Mouse (Mus musculus): ENCODE measurements around the gene Rasgef1b. TPM values are rescaled to one million over a fixed set of nuclear protein-coding genes. Genes with fewer than 3 reads are reported as not detected.
A peak's percentile ranks its signal among the peaks of the same experiment; 100 is the strongest.

Gene Rasgef1b
- polyA plus RNA-seq, 1 experiment from 2014 or later: 6.3 TPM

DNA sequence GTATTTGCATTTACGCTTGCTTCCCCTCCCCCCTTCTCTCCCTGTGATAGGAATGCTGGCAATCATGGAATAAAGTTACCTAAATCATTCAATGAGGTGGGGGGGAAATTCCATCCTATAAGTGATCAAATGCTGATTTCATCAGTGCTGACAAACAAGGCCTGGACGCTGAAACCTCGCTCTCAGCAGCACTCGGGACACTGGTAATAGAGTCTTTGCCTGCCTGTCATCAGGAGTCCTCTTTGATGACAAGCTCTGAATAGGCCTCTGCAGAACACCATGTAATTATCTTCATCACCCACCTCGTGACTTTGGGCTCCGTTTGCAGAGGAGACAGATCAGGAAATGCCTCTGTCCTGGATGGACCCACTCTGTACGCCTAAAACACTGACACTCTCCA is 326.6 kb downstream of the Rasgef1b start:
- peaks cover 58% of the 10 kb centered on the region for H3K4me1 ChIP-seq
- H3K9ac ChIP-seq: no peak overlapping the region
- H3K27ac ChIP-seq: no peak overlapping the region
- 37% methylated on average over 7 of the region's 7 CpGs for WGBS (ENCODE audit: insufficient replicate concordance)
- no peaks in the 10 kb centered on the region for H3K36me3 ChIP-seq
- H3K4me2 ChIP-seq: no peak overlapping the region
- ATAC-seq: no peak
- no peak overlapping the region for H3K4me3 ChIP-seq
- no peaks in the 10 kb centered on the region for H3K9me3 ChIP-seq (replicated peaks)
- no peaks in the 10 kb centered on the region for H3K27me3 ChIP-seq (replicated peaks)

DNA sequence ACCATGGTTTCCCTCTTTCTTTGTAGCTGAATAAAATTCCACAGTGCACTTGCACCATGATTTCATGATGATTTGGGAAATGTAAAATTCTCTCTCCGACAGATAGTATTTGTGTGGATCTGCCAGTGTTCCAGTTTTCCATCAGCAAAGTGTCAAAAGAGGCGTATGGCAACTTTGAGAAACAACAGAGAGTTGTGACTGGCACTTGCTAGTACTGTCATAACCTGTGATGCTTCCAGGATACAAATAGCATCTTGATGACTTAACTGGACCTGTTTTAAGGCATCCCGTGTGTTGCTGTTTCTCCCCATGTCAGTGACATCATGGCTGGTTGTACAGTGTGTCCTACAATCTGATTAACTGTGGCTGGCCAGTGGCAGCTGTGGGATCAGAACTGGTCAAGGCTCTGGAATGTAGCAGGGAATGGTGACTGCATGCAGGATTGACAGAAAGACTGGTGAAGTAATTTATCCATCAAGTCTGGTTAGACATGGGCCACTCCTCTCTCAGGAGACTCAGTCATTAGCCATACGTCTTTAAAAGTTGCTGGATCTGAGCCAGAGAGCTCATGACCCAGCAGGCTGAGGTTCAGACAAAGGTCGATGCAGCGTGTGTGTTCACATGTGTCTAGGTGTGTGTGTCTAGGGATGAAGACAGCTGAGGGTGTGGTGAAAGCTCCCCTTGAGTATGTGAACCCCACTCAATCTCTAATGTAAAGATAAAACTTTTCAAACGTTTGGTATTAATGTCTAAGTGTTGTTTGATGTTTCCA is 328.8 kb downstream of the Rasgef1b start:
- no peak for ATAC-seq

DNA sequence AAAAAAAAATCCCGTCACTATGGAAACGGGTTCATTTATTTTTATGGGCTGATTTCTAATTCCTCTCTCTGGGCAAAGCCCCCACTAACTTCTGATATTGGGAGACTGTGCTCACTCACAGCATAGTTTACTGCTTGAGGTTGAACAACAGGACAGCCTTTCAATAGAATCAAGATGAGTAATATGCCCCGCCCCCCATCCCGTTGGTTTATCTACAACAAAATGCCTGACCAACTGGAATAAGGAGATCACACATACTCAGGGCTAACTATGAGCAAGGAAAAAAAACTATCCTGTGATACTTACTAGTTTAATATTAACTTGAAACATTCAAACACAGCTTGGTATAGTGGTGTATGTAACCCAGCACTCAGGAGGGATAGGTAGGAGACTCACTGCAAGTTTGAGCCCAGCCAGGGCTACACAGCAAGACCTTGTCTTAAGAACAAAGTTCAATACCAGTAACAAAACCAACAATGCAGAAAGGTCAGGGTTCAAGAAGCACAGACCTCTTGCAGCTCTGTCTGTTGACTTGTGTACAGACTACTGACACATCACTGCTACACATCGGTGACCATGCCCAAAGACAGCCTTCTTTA is 330.3 kb downstream of the Rasgef1b start:
- Histone ChIP-seq H3K27me3 (replicated peaks) (no peaks in the 10 kb centered on the region), H3K9me3 (replicated peaks) (no peaks in the 10 kb centered on the region), H3K4me1 (peaks cover 38% of the 10 kb centered on the region), H3K36me3 (no peaks in the 10 kb centered on the region), H3K27ac (no peak overlapping the region), H3K9ac (no peak overlapping the region), H3K4me2 (no peak overlapping the region), H3K4me3 (no peak overlapping the region)
- peak; percentile 26; the same call in 1 of the 2 replicates for ATAC-seq
- 75% methylated on average over 5 of the region's 5 CpGs for WGBS (ENCODE audit: insufficient replicate concordance)

More for the DNA sequence above, 328.8 kb downstream of the Rasgef1b start:
- 62% methylated on average over 7 of the region's 7 CpGs for WGBS (ENCODE audit: insufficient replicate concordance)
- no peak overlapping the region for H3K4me2 ChIP-seq
- no peak overlapping the region for H3K9ac ChIP-seq
- H3K27me3 ChIP-seq (replicated peaks): no peaks in the 10 kb centered on the region
- no peaks in the 10 kb centered on the region for H3K9me3 ChIP-seq (replicated peaks)
- peaks cover 51% of the 10 kb centered on the region for H3K4me1 ChIP-seq
- no peaks in the 10 kb centered on the region for H3K36me3 ChIP-seq
- no peak overlapping the region for H3K4me3 ChIP-seq
- no peak overlapping the region for H3K27ac ChIP-seq

DNA sequence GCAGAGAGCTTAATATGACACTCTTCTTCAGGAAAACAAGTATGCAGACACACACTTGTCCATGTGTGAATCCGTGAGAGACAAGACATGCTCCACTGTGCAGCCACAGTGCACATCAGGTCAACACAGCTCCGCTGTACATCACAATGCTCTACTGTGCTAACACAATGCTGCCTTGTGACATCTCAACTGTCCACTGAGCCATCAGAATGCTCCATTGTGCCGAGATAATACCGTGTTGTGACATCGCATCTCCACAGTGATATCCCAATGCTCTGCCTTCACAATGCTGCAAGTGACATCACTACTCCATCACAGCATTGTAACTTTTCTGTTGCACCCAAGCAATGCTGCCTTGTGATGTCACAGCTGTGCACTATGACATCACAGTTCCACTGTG is 334.3 kb downstream of the Rasgef1b start:
- H3K4me1 ChIP-seq: peaks cover 11% of the 10 kb centered on the region; the same call in 1 of the 2 replicates
- H3K27ac ChIP-seq: no peak overlapping the region
- 80% methylated on average over 5 of the region's 5 CpGs for WGBS (ENCODE audit: insufficient replicate concordance)
- H3K4me2 ChIP-seq: no peak overlapping the region
- H3K4me3 ChIP-seq: no peak overlapping the region
- ATAC-seq: no peak
- no peaks in the 10 kb centered on the region for H3K9me3 ChIP-seq (replicated peaks)
- H3K9ac ChIP-seq: no peak overlapping the region
- H3K36me3 ChIP-seq: no peaks in the 10 kb centered on the region
- H3K27me3 ChIP-seq (replicated peaks): no peaks in the 10 kb centered on the region

DNA sequence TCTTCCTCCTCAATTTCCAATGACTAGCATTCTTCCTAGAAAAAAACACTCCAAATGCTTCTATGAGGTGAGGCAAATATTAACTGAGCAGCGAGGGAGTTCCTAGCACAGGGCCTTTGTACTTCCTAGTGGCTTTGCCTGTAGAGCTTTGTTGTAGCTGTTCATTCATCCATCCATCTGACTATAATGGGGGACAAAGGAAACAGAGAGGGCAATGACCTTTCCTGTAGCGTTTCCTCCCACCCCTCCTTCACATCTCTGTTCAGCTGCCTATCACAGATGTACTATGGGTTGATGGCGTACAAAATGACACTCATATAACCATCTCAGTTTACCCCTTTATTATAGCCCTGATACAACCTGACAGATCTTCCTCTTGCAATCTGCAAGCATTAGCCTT is 337.3 kb downstream of the Rasgef1b start:
- no peaks in the 10 kb centered on the region for H3K27me3 ChIP-seq (replicated peaks)
- H3K4me3 ChIP-seq: no peak overlapping the region
- 53% methylated on average over 3 of the region's 3 CpGs for WGBS (ENCODE audit: insufficient replicate concordance)
- no peak overlapping the region for H3K4me2 ChIP-seq
- H3K9ac ChIP-seq: no peak overlapping the region
- H3K9me3 ChIP-seq (replicated peaks): no peaks in the 10 kb centered on the region
- H3K36me3 ChIP-seq: no peaks in the 10 kb centered on the region
- no peak for ATAC-seq
- no peak overlapping the region for H3K27ac ChIP-seq
- peaks cover 28% of the 10 kb centered on the region for H3K4me1 ChIP-seq

DNA sequence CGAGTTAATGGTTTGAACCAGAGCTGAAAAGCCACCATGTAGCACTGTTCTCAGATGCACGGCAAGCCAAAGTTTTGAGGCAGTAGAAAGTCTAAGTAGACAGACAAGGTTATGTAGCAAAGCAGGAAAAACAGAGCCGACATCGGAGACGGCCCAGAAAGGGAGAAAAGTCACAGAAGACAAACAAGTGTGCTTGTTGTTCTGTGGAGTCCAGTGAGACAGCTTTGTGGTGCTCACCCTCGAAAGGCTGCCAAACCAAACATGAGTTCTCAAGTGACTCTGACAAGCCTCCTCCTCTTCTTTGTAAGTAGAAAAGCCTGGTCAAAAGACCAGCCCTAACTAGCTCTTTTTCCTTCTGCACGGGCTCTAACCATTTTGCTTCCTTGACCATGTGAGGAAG is 338.1 kb downstream of the Rasgef1b start:
- 72% methylated on average over 7 of the region's 7 CpGs for WGBS (ENCODE audit: insufficient replicate concordance)
- Histone ChIP-seq H3K27me3 (replicated peaks) (no peaks in the 10 kb centered on the region), H3K27ac (no peak overlapping the region), H3K9me3 (replicated peaks) (no peaks in the 10 kb centered on the region), H3K4me2 (no peak overlapping the region), H3K4me3 (no peak overlapping the region), H3K4me1 (peaks cover 23% of the 10 kb centered on the region), H3K36me3 (no peaks in the 10 kb centered on the region), H3K9ac (no peak overlapping the region)
- ATAC-seq: no peak

DNA sequence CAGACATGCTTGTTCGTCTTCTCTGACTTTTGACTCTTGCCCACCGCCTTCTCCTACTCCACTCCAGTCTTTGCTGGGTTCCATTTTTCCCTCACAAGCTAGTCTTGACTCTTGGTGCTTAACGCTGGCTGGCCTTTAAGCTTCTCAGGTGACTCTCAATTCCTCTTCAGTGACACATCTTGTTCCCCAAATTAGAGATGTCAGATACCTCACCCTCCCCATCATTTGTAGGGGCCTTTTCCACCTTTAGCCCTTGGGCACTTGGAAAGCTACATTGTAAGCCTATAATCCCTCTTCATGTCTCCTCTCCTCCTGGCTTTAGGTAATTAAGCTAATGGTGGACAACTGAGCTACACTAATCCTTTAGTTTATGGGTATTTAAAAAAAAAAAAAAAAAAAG is 338.6 kb downstream of the Rasgef1b start:
- Histone ChIP-seq H3K27ac (no peak overlapping the region), H3K9me3 (replicated peaks) (no peaks in the 10 kb centered on the region), H3K4me2 (no peak overlapping the region), H3K9ac (no peak overlapping the region), H3K36me3 (no peaks in the 10 kb centered on the region), H3K27me3 (replicated peaks) (no peaks in the 10 kb centered on the region), H3K4me1 (peaks cover 19% of the 10 kb centered on the region; the same call in 1 of the 2 replicates), H3K4me3 (no peak overlapping the region)
- no peak for ATAC-seq
- 76% methylated on average over 3 of the region's 3 CpGs for WGBS (ENCODE audit: insufficient replicate concordance)

DNA sequence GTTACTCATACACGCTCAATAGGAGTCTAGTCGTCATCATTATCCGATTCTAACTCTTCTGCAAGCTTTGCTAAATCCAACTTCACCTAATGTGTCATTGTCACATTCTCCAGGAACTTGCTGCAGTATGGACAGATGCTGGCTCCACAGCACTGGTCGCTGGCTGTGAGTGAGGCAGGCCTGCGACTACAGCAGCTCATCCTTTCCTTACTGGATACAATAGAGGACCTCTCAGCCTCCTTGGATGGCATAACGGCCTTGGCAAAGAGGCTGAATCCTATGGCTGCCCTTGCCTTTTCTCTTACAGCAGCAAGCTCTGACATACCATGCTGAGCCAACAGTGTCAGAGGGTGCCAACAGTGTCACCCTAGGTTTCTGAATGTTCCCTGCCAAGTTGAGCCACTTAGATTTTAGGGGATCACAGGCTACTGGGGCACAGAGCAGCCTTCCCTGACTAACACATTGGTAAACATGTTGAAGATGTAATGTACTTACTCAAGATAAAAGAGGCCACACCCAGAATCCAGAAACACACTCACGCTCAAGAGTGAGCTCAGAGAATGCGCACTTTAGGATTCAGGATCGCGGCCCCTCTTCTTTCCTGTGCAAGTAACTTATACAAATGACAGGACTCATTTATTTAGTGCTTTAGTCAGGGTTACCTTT is 340.1 kb downstream of the Rasgef1b start:
- Histone ChIP-seq H3K9me3 (replicated peaks) (no peaks in the 10 kb centered on the region), H3K27ac (0 out of 2 replicates have a peak overlapping the region, but pooled peaks have one; percentile 1)
- 71% methylated on average over 10 of the region's 10 CpGs for WGBS (ENCODE audit: insufficient replicate concordance)

DNA sequence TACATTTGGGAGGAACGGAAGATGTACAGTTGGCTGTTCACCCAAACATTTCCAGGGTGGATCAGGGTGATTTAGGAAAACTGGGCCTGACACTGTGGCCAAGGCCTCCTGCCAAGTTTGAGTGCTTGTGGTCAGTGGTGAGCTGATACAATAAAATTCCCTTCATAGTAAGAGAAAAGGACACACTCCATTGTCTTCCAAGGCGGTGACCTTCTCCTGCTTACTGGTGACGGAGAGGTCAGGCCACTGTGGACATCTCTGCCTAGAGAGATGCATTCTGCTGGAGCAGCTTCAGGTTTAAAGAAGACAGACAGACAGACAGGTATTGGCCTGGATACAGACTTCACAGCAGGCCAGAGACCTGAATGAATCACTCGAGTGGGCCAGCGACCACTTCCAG is 340.7 kb downstream of the Rasgef1b start:
- Histone ChIP-seq H3K9me3 (replicated peaks) (no peaks in the 10 kb centered on the region), H3K27ac (0 out of 2 replicates have a peak overlapping the region, but pooled peaks have one; percentile 1), H3K27me3 (replicated peaks) (no peaks in the 10 kb centered on the region), H3K4me2 (no peak overlapping the region), H3K36me3 (no peaks in the 10 kb centered on the region), H3K4me1 (peaks cover 17% of the 10 kb centered on the region; the same call in 1 of the 2 replicates), H3K9ac (no peak overlapping the region), H3K4me3 (no peak overlapping the region)
- no peak for ATAC-seq
- WGBS (ENCODE audit: insufficient replicate concordance): 81% methylated on average over 5 of the region's 5 CpGs

More for the DNA sequence above, 340.1 kb downstream of the Rasgef1b start:
- no peak overlapping the region for H3K4me2 ChIP-seq
- ATAC-seq: no peak
- no peak overlapping the region for H3K9ac ChIP-seq
- peaks cover 17% of the 10 kb centered on the region; the same call in 1 of the 2 replicates for H3K4me1 ChIP-seq
- H3K27me3 ChIP-seq (replicated peaks): no peaks in the 10 kb centered on the region
- H3K36me3 ChIP-seq: no peaks in the 10 kb centered on the region
- H3K4me3 ChIP-seq: no peak overlapping the region

DNA sequence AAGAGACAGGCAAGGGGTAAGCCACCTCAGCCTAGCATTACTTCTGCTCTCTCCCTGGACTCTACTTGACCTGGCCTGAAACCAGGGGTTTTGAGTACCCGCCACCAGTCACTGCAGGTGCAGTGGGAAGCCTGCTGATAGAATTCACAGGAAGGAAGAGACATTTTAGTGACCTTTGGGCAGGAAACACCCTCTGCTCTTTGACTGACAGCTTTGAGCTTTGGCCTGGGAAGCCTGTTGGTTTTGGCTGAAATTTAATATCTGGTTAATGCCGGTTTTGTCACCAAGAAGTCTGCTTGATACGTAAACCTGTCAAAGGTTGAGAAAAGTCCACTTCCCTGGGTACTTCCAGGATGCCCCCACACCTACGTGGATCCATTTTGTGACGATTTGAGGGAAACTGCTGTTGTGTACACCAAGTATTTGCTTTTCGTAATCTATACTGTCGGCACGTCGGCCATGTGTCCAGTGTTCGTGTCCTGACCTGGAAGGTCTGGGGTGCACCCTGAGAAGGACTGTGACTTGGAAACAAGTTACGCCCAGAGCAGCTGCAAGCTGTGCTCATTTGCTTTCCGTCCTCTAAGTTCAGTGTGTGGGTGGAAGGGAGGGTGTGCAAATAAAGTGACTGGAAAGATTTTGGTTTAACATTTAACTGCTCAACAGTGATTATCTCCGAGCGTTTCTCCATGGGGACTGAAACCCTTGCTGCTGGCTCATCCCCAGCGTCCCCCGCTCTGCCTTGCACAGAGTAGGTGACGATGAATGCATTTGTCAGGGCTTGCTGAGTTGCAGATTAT is 341.5 kb downstream of the Rasgef1b start:
- no peak overlapping the region for H3K9ac ChIP-seq
- no peaks in the 10 kb centered on the region for H3K27me3 ChIP-seq (replicated peaks)
- H3K4me2 ChIP-seq: no peak overlapping the region
- no peaks in the 10 kb centered on the region for H3K9me3 ChIP-seq (replicated peaks)
- no peaks in the 10 kb centered on the region for H3K36me3 ChIP-seq
- peak; percentile 79 for ATAC-seq
- 67% methylated on average over 17 of the region's 17 CpGs for WGBS (ENCODE audit: insufficient replicate concordance)
- H3K4me1 ChIP-seq: peaks cover 17% of the 10 kb centered on the region; the same call in 1 of the 2 replicates
- H3K4me3 ChIP-seq: no peak overlapping the region
- peak overlapping the region; percentile 3 for H3K27ac ChIP-seq

DNA sequence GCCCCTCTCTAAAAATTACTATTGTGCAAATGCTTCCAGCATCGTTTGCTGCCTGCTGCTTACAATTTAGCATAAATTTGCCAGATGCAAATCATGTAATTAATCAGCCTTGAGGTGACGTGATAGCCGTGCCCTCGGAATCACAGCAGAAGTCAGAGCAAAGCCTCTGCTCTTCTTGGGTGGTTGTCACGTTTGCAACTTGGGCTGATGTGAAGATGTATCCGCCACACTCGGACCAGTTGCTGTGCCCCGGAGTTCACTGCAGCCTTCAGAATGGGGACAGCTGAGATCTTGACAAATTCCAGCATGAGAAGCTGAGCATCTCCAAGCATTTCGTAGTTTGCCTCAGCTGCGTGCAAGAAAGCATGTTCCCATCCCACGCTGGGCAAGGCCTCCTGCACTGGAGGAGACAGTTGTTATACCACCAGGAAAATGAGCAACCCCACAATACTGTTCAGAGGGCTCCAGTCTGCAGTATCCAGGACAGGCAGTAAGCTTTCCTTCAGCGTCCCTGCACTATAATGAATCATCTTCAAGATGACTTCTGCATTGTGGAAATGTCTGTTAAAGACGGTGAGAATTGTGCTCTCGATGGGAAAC is 342.5 kb downstream of the Rasgef1b start:
- no peaks in the 10 kb centered on the region for H3K27me3 ChIP-seq (replicated peaks)
- no peaks in the 10 kb centered on the region for H3K9me3 ChIP-seq (replicated peaks)
- WGBS (ENCODE audit: insufficient replicate concordance): 61% methylated on average over 14 of the region's 14 CpGs
- no peak overlapping the region for H3K9ac ChIP-seq
- H3K4me2 ChIP-seq: no peak overlapping the region
- H3K27ac ChIP-seq: no peak overlapping the region
- no peak overlapping the region for H3K4me3 ChIP-seq
- ATAC-seq: no peak
- H3K36me3 ChIP-seq: no peaks in the 10 kb centered on the region
- H3K4me1 ChIP-seq: peaks cover 17% of the 10 kb centered on the region; the same call in 1 of the 2 replicates
